Mouse (Mus musculus): ENCODE results near the gene Adipor2.

Adipor2 gene

GRCm38 (mm10) chr6:119314751-119315476 is 102.6 kb downstream of the Adipor2 start:
- DNase-seq (ENCODE audit: extremely low read depth, low read depth), result peak; percentile 29

GRCm38 (mm10) chr6:119313588-119314375 is 103.7 kb downstream of the Adipor2 start:
- no peak for DNase-seq (ENCODE audit: extremely low read depth, low read depth)

- DNase-seq (ENCODE audit: extremely low read depth, low read depth), result no peak
Observed at GRCm38 (mm10) chr6:119313096-119313495, 104.4 kb downstream of the Adipor2 start.

- DNase-seq (ENCODE audit: extremely low read depth, low read depth), result no peak
Observed at GRCm38 (mm10) chr6:119312381-119312780, 105.1 kb downstream of the Adipor2 start.

- DNase-seq (ENCODE audit: extremely low read depth, low read depth), result no peak
Observed at GRCm38 (mm10) chr6:119310176-119310575, 107.3 kb downstream of the Adipor2 start.

GRCm38 (mm10) chr6:119307867-119308413 is 109.6 kb downstream of the Adipor2 start:
- no peak for DNase-seq (ENCODE audit: extremely low read depth, low read depth)

- no peak for DNase-seq (ENCODE audit: extremely low read depth, low read depth)
Observed at GRCm38 (mm10) chr6:119303331-119303730, 114.2 kb downstream of the Adipor2 start.
